Mouse (Mus musculus): ENCODE measurements around the gene Npas1.

- no peak for TF ChIP-seq ZC3H11A (IDR thresholded peaks at IDR 0.05; ENCODE audit: borderline replicate concordance, low read depth, low read length)
- TF ChIP-seq HCFC1 (IDR thresholded peaks at IDR 0.05; ENCODE audit: borderline replicate concordance, insufficient read depth, low read length), result no peak
- no peak for TF ChIP-seq ZNF384 (IDR thresholded peaks at IDR 0.05; ENCODE audit: low read depth, low read length)
- TF ChIP-seq MAFK (IDR thresholded peaks at IDR 0.05; ENCODE audit: insufficient read depth, low read depth, low read length), result no peak
Measured at GRCm38 (mm10) chr7:16472116-16472709, 5.3 kb downstream of the Npas1 start.
